In the genomic region with DNA sequence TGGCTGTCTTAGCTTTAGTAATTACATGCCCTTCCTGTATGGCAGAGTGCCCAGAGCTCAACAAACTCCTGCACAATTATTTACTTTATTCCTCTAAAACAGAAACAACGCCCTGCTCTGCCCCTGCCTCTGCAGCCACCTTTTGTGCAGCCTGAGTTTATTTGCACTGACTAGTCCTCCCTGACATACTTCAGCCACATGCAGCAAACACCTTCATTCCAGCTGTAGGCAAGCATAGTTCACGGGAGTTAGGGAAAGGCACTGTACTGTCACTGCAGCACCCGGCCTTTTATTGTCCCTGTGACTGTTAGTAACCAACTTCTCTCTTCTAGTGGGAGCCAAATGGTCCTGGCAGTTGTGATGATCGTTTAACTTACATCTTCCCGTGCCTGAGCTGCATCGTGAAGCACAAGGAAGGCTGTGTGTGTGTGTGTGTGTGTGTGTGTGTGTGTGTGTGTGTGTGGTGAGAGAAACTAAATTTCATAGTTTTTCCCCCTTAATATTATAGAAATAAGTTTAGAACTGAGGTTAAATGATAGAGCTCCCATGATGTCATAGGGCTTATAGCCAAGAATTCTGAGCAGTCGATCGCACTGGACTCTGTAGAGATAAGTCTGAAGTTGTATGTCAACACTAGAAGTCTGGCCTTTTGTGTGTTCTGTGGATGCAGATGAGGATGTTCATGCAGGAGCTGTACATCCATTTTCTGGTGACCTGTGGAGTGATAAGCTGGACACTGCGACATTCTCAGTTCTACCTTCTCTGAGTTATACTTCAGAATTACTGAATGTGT, we compare ENCODE assay signal across 9 mouse cellular contexts. TPM values are rescaled to one million over a fixed set of nuclear protein-coding genes. Genes with fewer than 3 reads are reported as not detected.
DNase-seq lines count a peak whose midpoint lies in the region; ATAC-seq and TF ChIP-seq lines count a peak whose summit lies in the region.
"Had no signal": no experiment of that assay in that cellular context is flagged by ENCODE, and none has a peak within 500 bp of the region (broad histone marks: within the 10 kb centered on the region; RNA-seq: fewer than 3 reads in every experiment).

No protein-coding gene starts in this region.

- no peaks in the 10 kb centered on the region for H3K9me3 ChIP-seq in forebrain, embryonic 14.5 days (replicated peaks; ENCODE audit: control insufficient read depth, low read length)
- no peaks in the 10 kb centered on the region for H3K9me3 ChIP-seq in forebrain, embryonic 10.5 days
- no peaks in the 10 kb centered on the region for H3K9me3 ChIP-seq in heart, postnatal 0 days (replicated peaks; ENCODE audit: control insufficient read depth, low read length)

- H3K27ac ChIP-seq in forebrain, embryonic 14.5 days (ENCODE audit: low read depth, low read length), result no peak overlapping the region; the same call in 1 of the 2 replicates
- no peak overlapping the region for H3K27ac ChIP-seq in forebrain, embryonic 10.5 days
- peak overlapping the region; percentile 91 for H3K27ac ChIP-seq in heart, postnatal 0 days (ENCODE audit: low read depth)
- no peak overlapping the region for H3K27ac ChIP-seq in cerebellum, adult 2 months (ENCODE audit: insufficient read depth, low read length)
- H3K27ac ChIP-seq in thymus, adult 2 months (ENCODE audit: control insufficient read depth, insufficient read depth, low read length), result no peak overlapping the region

- H3K4me1 ChIP-seq in forebrain, embryonic 14.5 days (ENCODE audit: control insufficient read depth, insufficient read depth, low read length), result peaks cover 6% of the 10 kb centered on the region
- no peaks in the 10 kb centered on the region for H3K4me1 ChIP-seq in forebrain, embryonic 10.5 days
- peaks cover 22% of the 10 kb centered on the region for H3K4me1 ChIP-seq in heart, postnatal 0 days (ENCODE audit: control insufficient read depth, insufficient read depth)
- H3K4me1 ChIP-seq in lung, adult 2 months (ENCODE audit: control insufficient read depth, insufficient read depth, low read length), result peaks cover 11% of the 10 kb centered on the region
- peaks cover 4% of the 10 kb centered on the region for H3K4me1 ChIP-seq in cerebellum, adult 2 months (ENCODE audit: control insufficient read depth, insufficient read depth, low read length)
- no peaks in the 10 kb centered on the region for H3K4me1 ChIP-seq in thymus, adult 2 months (replicated peaks; ENCODE audit: control insufficient read depth, insufficient read depth, low read length)

- ATAC-seq in forebrain, embryonic 14.5 days, result peak; percentile 50; the same call in 1 of the 2 replicates
- ATAC-seq in heart, postnatal 0 days (ENCODE audit: insufficient read depth, low read depth), result peak; percentile 83

- H3K27me3 ChIP-seq in forebrain, embryonic 14.5 days (replicated peaks; ENCODE audit: control insufficient read depth, insufficient read depth, low read length), result no peaks in the 10 kb centered on the region
- no peaks in the 10 kb centered on the region for H3K27me3 ChIP-seq in forebrain, embryonic 10.5 days (ENCODE audit: poor library complexity, severe bottlenecking)
- H3K27me3 ChIP-seq in heart, postnatal 0 days (ENCODE audit: control insufficient read depth, insufficient read depth, low read length), result no peaks in the 10 kb centered on the region
- H3K27me3 ChIP-seq in cerebellum, adult 2 months (ENCODE audit: control insufficient read depth, insufficient read depth, low read length), result no peaks in the 10 kb centered on the region
- no peaks in the 10 kb centered on the region for H3K27me3 ChIP-seq in thymus, adult 2 months (ENCODE audit: control insufficient read depth, insufficient read depth, low read length)

- no peak for TF ChIP-seq POLR2A in lung, adult 2 months (IDR thresholded peaks at IDR 0.05; ENCODE audit: borderline replicate concordance, extremely low read depth, low read depth, low read length)
- TF ChIP-seq POLR2A in cerebellum, adult 2 months (IDR thresholded peaks at IDR 0.05; ENCODE audit: borderline replicate concordance, insufficient read depth, low read length), result no peak
- TF ChIP-seq POLR2A in thymus, adult 2 months (IDR thresholded peaks at IDR 0.05; ENCODE audit: control insufficient read depth, extremely low read depth, insufficient read depth, low read length, poor library complexity), result no peak

- H3K4me2 ChIP-seq in forebrain, embryonic 14.5 days (ENCODE audit: low read length), result no peak overlapping the region
- H3K4me2 ChIP-seq in heart, postnatal 0 days (ENCODE audit: low read depth, low read length), result peak overlapping the region; percentile 33

- no peak overlapping the region for H3K4me3 ChIP-seq in forebrain, embryonic 14.5 days (ENCODE audit: low read depth, low read length)
- H3K4me3 ChIP-seq in forebrain, embryonic 10.5 days, result no peak overlapping the region
- no peak overlapping the region for H3K4me3 ChIP-seq in heart, postnatal 0 days (ENCODE audit: low read depth, low read length)
- H3K4me3 ChIP-seq in lung, adult 2 months (replicated peaks; ENCODE audit: extremely low read depth, low read depth, low read length), result no peak overlapping the region
- no peak overlapping the region for H3K4me3 ChIP-seq in cerebellum, adult 2 months (replicated peaks; ENCODE audit: insufficient read depth, low read depth, low read length)
- H3K4me3 ChIP-seq in thymus, adult 2 months (ENCODE audit: control insufficient read depth, insufficient read depth, low read length), result no peak overlapping the region

- no peak for TF ChIP-seq EP300 in heart, postnatal 0 days (IDR thresholded peaks at IDR 0.05; ENCODE audit: low read depth)

- H3K36me3 ChIP-seq in forebrain, embryonic 14.5 days (ENCODE audit: control insufficient read depth, insufficient read depth, low read length), result 0 out of 2 replicates have a peak, but pooled peaks cover 3% of the 10 kb centered on the region
- peaks cover 27% of the 10 kb centered on the region for H3K36me3 ChIP-seq in forebrain, embryonic 10.5 days (replicated peaks)
- H3K36me3 ChIP-seq in heart, postnatal 0 days (replicated peaks; ENCODE audit: control insufficient read depth, insufficient read depth, low read length), result peaks cover 21% of the 10 kb centered on the region; the same call in 1 of the 2 replicates
- H3K36me3 ChIP-seq in thymus, adult 2 months (ENCODE audit: control insufficient read depth, insufficient read depth, low read length), result no peaks in the 10 kb centered on the region

- no peak; the same call in 1 of the 2 replicates for TF ChIP-seq CTCF in heart, postnatal 0 days (IDR thresholded peaks at IDR 0.05; ENCODE audit: low read depth)
- no peak for TF ChIP-seq CTCF in lung, adult 2 months (IDR thresholded peaks at IDR 0.05; ENCODE audit: insufficient read depth, low read length)
- no peak for TF ChIP-seq CTCF in cerebellum, adult 2 months (IDR thresholded peaks at IDR 0.05; ENCODE audit: borderline replicate concordance, insufficient read depth, low read depth, low read length)
- no peak for TF ChIP-seq CTCF in thymus, adult 2 months (IDR thresholded peaks at IDR 0.05; ENCODE audit: borderline replicate concordance, control insufficient read depth, extremely low read depth, insufficient read depth, low read length, poor library complexity)

- 39% methylated on average over 9 of the region's 9 CpGs for WGBS in forebrain, embryonic 14.5 days
- 90% methylated on average over 9 of the region's 9 CpGs for WGBS in forebrain, embryonic 10.5 days
- 5% methylated on average over 9 of the region's 9 CpGs for WGBS in heart, postnatal 0 days
- 19% methylated on average over 9 of the region's 9 CpGs for WGBS in lung, adult 2 months
- 37% methylated on average over 9 of the region's 9 CpGs for WGBS in cerebellum, adult 2 months
- WGBS in thymus, adult 2 months, result 67% methylated on average over 9 of the region's 9 CpGs

- H3K9ac ChIP-seq in forebrain, embryonic 14.5 days (ENCODE audit: low read length), result no peak overlapping the region
- no peak overlapping the region for H3K9ac ChIP-seq in heart, postnatal 0 days (replicated peaks; ENCODE audit: low read depth, low read length)

- peak; percentile 49 for DNase-seq in forebrain, embryonic 14.5 days (ENCODE audit: low spot score)
- DNase-seq in forebrain, embryonic 10.5 days (ENCODE audit: extremely low spot score, low spot score), result no peak
- peak; percentile 32 for DNase-seq in 416B (ENCODE audit: low read depth)
- DNase-seq in heart, postnatal 0 days (ENCODE audit: low spot score), result peak; percentile 64
- DNase-seq in lung, adult 2 months, result peak; percentile 48
- no peak for DNase-seq in cerebellum, adult 2 months
- DNase-seq in cerebellum, adult 9-11 months, result no peak
- no peak for DNase-seq in thymus, adult 2 months
- DNase-seq: adrenal gland, adult 8-10 months had no signal

RNA-seq across cellular contexts. Expression of gene Pkp4, which starts 59.5 kb away (rescaled TPM):
- polyA plus RNA-seq in forebrain, embryonic 14.5 days (2014; fragmentation: Nextera tagmentation; extraction: Ambion mirVana), result 24.6 and 25.7 TPM in 2 replicates
- 20.2 and 20.8 TPM in 2 replicates for polyA plus RNA-seq in forebrain, embryonic 10.5 days (2016; fragmentation: Nextera tagmentation; extraction: Ambion mirVana)
- 152 and 232 TPM in 2 replicates for total RNA-seq in heart, postnatal 0 days (2014; rRNA removed; ENCODE audit: low replicate concordance)
- polyA plus RNA-seq in heart, postnatal 0 days (2015; fragmentation: Nextera tagmentation; extraction: Ambion mirVana), result 30.9 and 36.1 TPM in 2 replicates
- polyA plus RNA-seq in lung, adult 2 months (2012; rRNA removed), result 76.2 and 81.6 TPM in 2 replicates
- 200 and 203 TPM in 2 replicates for polyA plus RNA-seq in cerebellum, adult 2 months (2012; rRNA removed)
- 40.1 and 40.8 TPM in 2 replicates for polyA plus RNA-seq in thymus, adult 2 months (2012; rRNA removed)

RNA-seq across cellular contexts. Expression of gene Ccdc148, which starts 59.7 kb away (rescaled TPM):
- 1.8 and 2.5 TPM in 2 replicates for polyA plus RNA-seq in forebrain, embryonic 14.5 days (2014; fragmentation: Nextera tagmentation; extraction: Ambion mirVana)
- 1.3 TPM in 2 replicates for polyA plus RNA-seq in forebrain, embryonic 10.5 days (2016; fragmentation: Nextera tagmentation; extraction: Ambion mirVana)
- 0.46 and 1.3 TPM in 2 replicates for total RNA-seq in heart, postnatal 0 days (2014; rRNA removed; ENCODE audit: low replicate concordance)
- 0.56 and 0.69 TPM in 2 replicates for polyA plus RNA-seq in heart, postnatal 0 days (2015; fragmentation: Nextera tagmentation; extraction: Ambion mirVana)
- polyA plus RNA-seq in lung, adult 2 months (2012; rRNA removed), result 0.09 and 0.15 TPM in 2 replicates
- polyA plus RNA-seq in cerebellum, adult 2 months (2012; rRNA removed), result 3.8 and 4.0 TPM in 2 replicates
- polyA plus RNA-seq in thymus, adult 2 months (2012; rRNA removed), result 0.34 and 0.36 TPM in 2 replicates

Comparison
In these comparisons a context has a peak if more than half of its experiments do, and no peak if none do; other contexts are left out.
1. DNase-seq: peak in forebrain, embryonic 14.5 days (single experiment), 416B (single experiment), heart, postnatal 0 days (single experiment) and lung, adult 2 months (single experiment); none in forebrain, embryonic 10.5 days (single experiment), cerebellum, adult 2 months (0 of 2), cerebellum, adult 9-11 months (single experiment) and thymus, adult 2 months (single experiment).